Mouse (Mus musculus) gastrocnemius, adult 18-20 months (tissue): ENCODE measurements around the gene Bank1. TPM values are rescaled to one million over a fixed set of nuclear protein-coding genes. Genes with fewer than 3 reads are reported as not detected.

Experiments
- DNase-seq: peaks from one replicate; pipeline ENCODE4 v3.0.0; 2021; ENCODE audit warnings: low spot score
- total RNA-seq, 2 experiments: library from RNA; stranded (reverse); gene quantifications; 2 replicates each; pipeline ENCODE4 v1.2.3; 2021

The Bank1 gene
- total RNA-seq, 2 experiments from 2014 or later, result 0.14 to 0.38 TPM

GRCm38 (mm10) chr3:136007846-136008245 lies 318.0 kb downstream of the Bank1 start:
- DNase-seq, result no peak

- DNase-seq, result no peak
These were observed 318.6 kb downstream of the Bank1 start for GRCm38 (mm10) chr3:136007081-136007828.
